Mouse (Mus musculus) forebrain, embryonic 15.5 days (tissue): Measurements from ENCODE around the gene Efcab14. TPM values are rescaled to one million over a fixed set of nuclear protein-coding genes. Genes with fewer than 3 reads are reported as not detected.

Experiments
- ATAC-seq: fragments of 200-750 bp; cut with Nextera tagmentation; replicated peaks from 2 replicates; pipeline ENCODE4 v1.8.0; 2017; ENCODE audit warnings: mild to moderate bottlenecking, moderate TSS enrichment, moderate library complexity
- H3K27ac ChIP-seq: fragments of 300-500 bp; sonication (generic); replicated peaks from 2 replicates; pipeline ENCODE4 v1.5.1; 2015; ENCODE audit warnings: mild to moderate bottlenecking, inconsistent platforms
- H3K27me3 ChIP-seq: fragments of 300-500 bp; sonication (generic); 2 replicates; pipeline ENCODE4 v1.6.1; 2015; ENCODE audit warnings: inconsistent platforms
- H3K36me3 ChIP-seq: fragments of 300-500 bp; sonication (generic); 2 replicates; pipeline ENCODE4 v1.6.1; 2015; ENCODE audit warnings: mild to moderate bottlenecking, inconsistent platforms
- H3K4me1 ChIP-seq: fragments of 300-500 bp; sonication (generic); 2 replicates; pipeline ENCODE4 v1.6.1; 2015; ENCODE audit warnings: inconsistent platforms
- H3K4me2 ChIP-seq: fragments of 300-500 bp; sonication (generic); replicated peaks from 2 replicates; pipeline ENCODE4 v1.6.1; 2015; ENCODE audit warnings: mild to moderate bottlenecking, inconsistent platforms
- H3K4me3 ChIP-seq: fragments of 300-500 bp; sonication (generic); 2 replicates; pipeline ENCODE4 v1.5.1; 2015; ENCODE audit warnings: mild to moderate bottlenecking, inconsistent platforms
- H3K9ac ChIP-seq: fragments of 300-500 bp; sonication (generic); replicated peaks from 2 replicates; pipeline ENCODE4 v1.6.1; 2015; ENCODE audit warnings: mild to moderate bottlenecking, inconsistent platforms
- H3K9me3 ChIP-seq: fragments of 300-500 bp; sonication (generic); 2 replicates; pipeline ENCODE4 v1.6.1; 2016; ENCODE audit warnings: inconsistent platforms
- WGBS: fragments of 180-500 bp; shearing (Covaris S2); methylation state at CpG from one replicate; pipeline ENCODE4 v1.1.7; 2015; ENCODE audit warnings: mixed read lengths; 5-methylcytosine and 5-hydroxymethylcytosine counted together
- polyA plus RNA-seq: library from polyadenylated mRNA; unstranded; fragments of >200 nt; fragmentation: Nextera tagmentation; extraction: Ambion mirVana; gene quantifications from 2 replicates; pipeline ENCODE4 v1.2.1, GENCODE M21; 2015

The Efcab14 gene
- polyA plus RNA-seq, 1 experiment from 2014 or later = 19.6 TPM

GRCm38 (mm10) chr4:115742658-115743057, 5.1 kb downstream of the Efcab14 start:
- H3K4me2 ChIP-seq = no peak overlapping the region
- H3K36me3 ChIP-seq = peaks cover 34% of the 10 kb centered on the region
- no peak overlapping the region for H3K9ac ChIP-seq
- ATAC-seq = no peak
- H3K27me3 ChIP-seq = no peaks in the 10 kb centered on the region
- no peak overlapping the region for H3K4me3 ChIP-seq
- no peak overlapping the region for H3K27ac ChIP-seq
- H3K9me3 ChIP-seq = no peaks in the 10 kb centered on the region
- peaks cover 19% of the 10 kb centered on the region for H3K4me1 ChIP-seq

DNA sequence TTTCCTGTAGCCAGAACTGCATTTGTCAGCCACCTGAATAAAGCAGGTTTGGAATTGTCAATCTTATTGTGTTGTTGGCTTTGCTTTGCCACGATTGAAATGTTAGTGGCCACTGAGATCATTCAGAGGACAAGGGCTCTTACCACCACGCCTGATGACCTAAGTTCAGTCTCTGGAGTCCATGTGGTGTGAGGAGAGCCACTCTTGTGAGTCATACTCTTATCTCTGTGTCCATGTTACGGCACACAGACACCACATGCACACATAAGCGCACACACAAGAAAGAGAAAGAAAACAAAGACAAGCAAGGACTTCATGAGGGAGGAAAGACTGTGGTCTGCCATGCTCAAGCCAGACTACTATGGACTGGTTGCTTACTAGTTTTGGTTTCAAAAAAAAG, 5.6 kb downstream of the Efcab14 start:
- Histone ChIP-seq H3K27ac (no peak overlapping the region), H3K4me3 (no peak overlapping the region), H3K27me3 (no peaks in the 10 kb centered on the region), H3K9ac (no peak overlapping the region), H3K4me1 (peaks cover 18% of the 10 kb centered on the region), H3K9me3 (no peaks in the 10 kb centered on the region), H3K36me3 (peaks cover 37% of the 10 kb centered on the region), H3K4me2 (no peak overlapping the region)
- no peak for ATAC-seq
- WGBS = 87% methylated on average over 4 of the region's 4 CpGs

DNA sequence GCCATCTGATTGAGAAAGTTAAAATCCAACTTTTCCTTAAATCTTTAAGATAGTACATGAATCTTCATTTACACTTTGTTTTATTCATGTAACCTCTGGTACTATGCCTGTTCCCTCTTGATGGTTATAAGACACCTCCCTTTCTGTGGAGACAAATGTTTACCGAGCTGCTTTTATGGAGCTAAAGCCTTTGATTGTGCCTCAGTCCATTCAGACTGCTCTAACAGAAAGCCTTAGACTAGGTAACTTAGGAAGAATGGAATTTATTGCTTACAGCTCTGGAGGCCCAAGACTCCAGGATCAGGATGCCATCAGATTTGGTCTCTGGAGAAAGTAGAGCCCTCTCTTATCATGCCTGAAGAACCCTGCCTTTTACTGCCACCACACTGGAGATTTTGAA, 10.6 kb downstream of the Efcab14 start:
- Histone ChIP-seq H3K9me3 (no peaks in the 10 kb centered on the region), H3K9ac (no peak overlapping the region), H3K4me1 (no peaks in the 10 kb centered on the region), H3K4me3 (no peak overlapping the region), H3K27ac (no peak overlapping the region), H3K36me3 (peaks cover 38% of the 10 kb centered on the region), H3K27me3 (no peaks in the 10 kb centered on the region), H3K4me2 (no peak overlapping the region)
- ATAC-seq = no peak
- 56% methylated on average over 1 of the region's 1 CpGs for WGBS

GRCm38 (mm10) chr4:115749336-115749735, 11.8 kb downstream of the Efcab14 start:
- Histone ChIP-seq H3K4me1 (no peaks in the 10 kb centered on the region), H3K4me3 (no peak overlapping the region), H3K9me3 (no peaks in the 10 kb centered on the region), H3K36me3 (peaks cover 44% of the 10 kb centered on the region), H3K27ac (no peak overlapping the region), H3K9ac (no peak overlapping the region), H3K4me2 (no peak overlapping the region), H3K27me3 (no peaks in the 10 kb centered on the region)
- no peak for ATAC-seq
- WGBS = 91% methylated on average over 1 of the region's 1 CpGs

DNA sequence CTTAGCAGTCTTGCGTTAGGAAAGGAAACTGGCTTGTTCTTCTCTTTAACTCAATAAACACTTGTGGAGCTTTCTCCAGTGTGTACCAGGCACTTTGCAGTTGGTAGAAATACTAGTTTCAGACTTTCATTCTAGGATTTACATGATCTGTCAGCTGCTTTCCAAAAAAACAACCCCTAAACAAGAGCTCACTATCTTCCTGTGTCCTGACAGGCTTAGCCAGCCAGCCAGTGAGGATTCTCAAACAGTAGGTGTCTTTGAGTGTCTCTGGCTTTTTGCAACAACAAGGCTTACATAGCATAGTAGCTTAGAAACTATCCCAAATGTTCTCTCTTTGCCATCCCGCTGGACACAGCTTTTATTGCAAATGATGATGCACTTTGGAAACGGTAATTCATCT, 16.6 kb downstream of the Efcab14 start:
- WGBS = 97% methylated on average over 3 of the region's 3 CpGs
- Histone ChIP-seq H3K27me3 (no peaks in the 10 kb centered on the region), H3K4me1 (no peaks in the 10 kb centered on the region), H3K4me2 (no peak overlapping the region), H3K27ac (no peak overlapping the region), H3K4me3 (no peak overlapping the region), H3K9ac (no peak overlapping the region), H3K36me3 (peaks cover 41% of the 10 kb centered on the region), H3K9me3 (no peaks in the 10 kb centered on the region)
- no peak for ATAC-seq

DNA sequence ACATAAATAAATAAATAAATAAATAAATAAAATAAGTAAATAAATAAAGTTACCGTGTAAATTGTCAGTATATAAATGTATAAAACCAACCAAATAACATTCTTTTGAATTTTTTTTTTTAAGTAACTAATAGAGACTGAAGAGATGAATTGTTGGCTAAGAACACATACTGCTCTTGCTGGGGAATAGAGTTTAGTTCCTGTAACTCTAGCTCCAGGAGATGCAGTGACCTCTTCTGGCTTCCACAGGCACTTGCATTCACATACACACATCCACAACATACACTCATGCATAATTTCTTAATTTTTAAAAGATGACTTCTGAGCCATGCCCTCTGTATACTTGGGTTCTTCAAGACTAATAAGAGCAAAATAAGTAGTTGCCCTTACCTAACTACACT, 17.3 kb downstream of the Efcab14 start:
- Histone ChIP-seq H3K4me1 (no peaks in the 10 kb centered on the region), H3K9me3 (no peaks in the 10 kb centered on the region), H3K9ac (no peak overlapping the region), H3K27me3 (no peaks in the 10 kb centered on the region), H3K27ac (no peak overlapping the region), H3K36me3 (peaks cover 41% of the 10 kb centered on the region), H3K4me3 (no peak overlapping the region), H3K4me2 (no peak overlapping the region)
- 98% methylated on average over 1 of the region's 1 CpGs for WGBS
- no peak for ATAC-seq

DNA sequence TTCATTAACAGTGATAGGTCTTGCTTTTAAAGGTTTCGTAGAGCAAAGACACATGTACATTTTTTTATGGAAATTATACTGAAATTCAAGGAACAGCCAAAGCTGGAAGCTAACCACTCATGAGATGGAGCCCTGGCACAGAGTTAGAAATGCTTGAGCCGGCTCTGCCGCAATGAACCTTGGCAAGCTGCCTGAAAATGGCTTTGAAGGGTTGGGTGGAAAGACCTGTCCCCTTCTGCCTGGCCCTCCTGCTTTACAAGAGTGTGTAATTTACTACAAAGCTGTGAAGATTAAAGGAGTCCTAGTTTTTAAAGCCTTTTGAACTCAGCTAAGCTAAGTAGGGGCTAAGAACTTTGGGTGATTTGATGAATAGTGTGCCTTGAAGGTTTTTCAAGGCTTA, 23.7 kb downstream of the Efcab14 start:
- Histone ChIP-seq H3K9me3 (no peaks in the 10 kb centered on the region), H3K4me3 (no peak overlapping the region), H3K27me3 (no peaks in the 10 kb centered on the region), H3K4me1 (no peaks in the 10 kb centered on the region), H3K36me3 (peaks cover 54% of the 10 kb centered on the region), H3K4me2 (no peak overlapping the region), H3K27ac (no peak overlapping the region), H3K9ac (no peak overlapping the region)
- ATAC-seq = no peak
- WGBS = 29% methylated on average over 3 of the region's 3 CpGs

- H3K27me3 ChIP-seq = no peaks in the 10 kb centered on the region
These were observed 27.0 kb downstream of the Efcab14 start for GRCm38 (mm10) chr4:115764581-115764980.

GRCm38 (mm10) chr4:115767647-115768467, 30.3 kb downstream of the Efcab14 start:
- no peaks in the 10 kb centered on the region for H3K4me1 ChIP-seq
- no peak for ATAC-seq
- no peak overlapping the region for H3K27ac ChIP-seq
- no peaks in the 10 kb centered on the region for H3K9me3 ChIP-seq
- no peak overlapping the region for H3K4me2 ChIP-seq
- 63% methylated on average over 11 of the region's 11 CpGs for WGBS
- no peak overlapping the region for H3K4me3 ChIP-seq
- peaks cover 49% of the 10 kb centered on the region for H3K36me3 ChIP-seq
- H3K9ac ChIP-seq = no peak overlapping the region
- no peaks in the 10 kb centered on the region for H3K27me3 ChIP-seq

More at GRCm38 (mm10) chr4:115764581-115764980, 27.0 kb downstream of the Efcab14 start:
- no peaks in the 10 kb centered on the region for H3K4me1 ChIP-seq
- no peak overlapping the region for H3K9ac ChIP-seq
- no peak overlapping the region for H3K27ac ChIP-seq
- 77% methylated on average over 11 of the region's 11 CpGs for WGBS
- no peaks in the 10 kb centered on the region for H3K9me3 ChIP-seq
- peaks cover 56% of the 10 kb centered on the region for H3K36me3 ChIP-seq
- H3K4me2 ChIP-seq = no peak overlapping the region
- no peak for ATAC-seq
- no peak overlapping the region for H3K4me3 ChIP-seq

GRCm38 (mm10) chr4:115775056-115775455, 37.5 kb downstream of the Efcab14 start:
- no peak overlapping the region for H3K4me3 ChIP-seq
- no peak for ATAC-seq
- no peak overlapping the region for H3K9ac ChIP-seq
- no peak overlapping the region for H3K4me2 ChIP-seq
- 86% methylated on average over 6 of the region's 6 CpGs for WGBS
- no peak overlapping the region for H3K27ac ChIP-seq
- H3K27me3 ChIP-seq = no peaks in the 10 kb centered on the region
- peaks cover 46% of the 10 kb centered on the region for H3K36me3 ChIP-seq
- H3K4me1 ChIP-seq = no peaks in the 10 kb centered on the region
- no peaks in the 10 kb centered on the region for H3K9me3 ChIP-seq

GRCm38 (mm10) chr4:115777627-115778026, 40.1 kb downstream of the Efcab14 start:
- Histone ChIP-seq H3K36me3 (peaks cover 33% of the 10 kb centered on the region), H3K9ac (no peak overlapping the region), H3K27me3 (no peaks in the 10 kb centered on the region), H3K9me3 (no peaks in the 10 kb centered on the region), H3K4me3 (no peak overlapping the region), H3K27ac (no peak overlapping the region), H3K4me1 (no peaks in the 10 kb centered on the region), H3K4me2 (no peak overlapping the region)
- WGBS = 93% methylated on average over 2 of the region's 2 CpGs
- no peak for ATAC-seq

GRCm38 (mm10) chr4:115780269-115780668, 42.7 kb downstream of the Efcab14 start:
- no peaks in the 10 kb centered on the region for H3K9me3 ChIP-seq
- H3K27ac ChIP-seq = no peak overlapping the region
- WGBS = 48% methylated on average over 6 of the region's 6 CpGs

DNA sequence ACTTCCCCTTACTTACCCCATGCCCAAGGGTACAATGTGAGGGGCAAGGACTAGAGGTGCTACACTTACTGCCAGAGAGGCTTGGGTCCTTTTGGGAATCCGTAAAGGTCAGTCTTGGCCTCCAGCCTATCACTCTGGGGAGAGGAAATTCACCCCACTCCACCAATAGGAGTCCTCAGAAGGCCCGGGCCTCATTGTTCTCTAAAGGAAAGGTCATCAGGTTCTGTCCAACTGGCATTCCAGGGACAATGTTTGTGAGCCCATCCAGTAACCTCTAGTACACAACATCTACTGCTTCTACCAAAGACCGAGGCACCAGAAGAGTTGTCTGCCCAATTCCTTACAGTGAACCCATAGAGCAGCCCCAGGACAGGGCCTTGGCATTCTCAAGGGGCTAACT, 43.4 kb downstream of the Efcab14 start, which contains the start of gene Tex38:
Gene Tex38, minus strand, starts transcription at position 101 of the 400 bp plus-strand sequence.
- Histone ChIP-seq H3K4me3 (no peak within 1 kb of the TSS), H3K4me1 (peaks cover 15% of the 10 kb centered on the region), H3K27ac (no peak within 1 kb of the TSS), H3K27me3 (no peaks in the 10 kb centered on the region), H3K9ac (no peak within 1 kb of the TSS), H3K4me2 (no peak within 1 kb of the TSS), H3K9me3 (no peaks in the 10 kb centered on the region), H3K36me3 (peaks cover 12% of the 10 kb centered on the region; the same call in 1 of the 2 replicates)
- ATAC-seq = no peak
- 78% methylated on average over 3 of the region's 3 CpGs for WGBS

More at GRCm38 (mm10) chr4:115780269-115780668, 42.7 kb downstream of the Efcab14 start:
- no peak overlapping the region for H3K4me2 ChIP-seq
- ATAC-seq = no peak
- no peak overlapping the region for H3K9ac ChIP-seq
- peaks cover 13% of the 10 kb centered on the region; the same call in 1 of the 2 replicates for H3K36me3 ChIP-seq
- no peak overlapping the region for H3K4me3 ChIP-seq
- H3K27me3 ChIP-seq = no peaks in the 10 kb centered on the region
- H3K4me1 ChIP-seq = peaks cover 9% of the 10 kb centered on the region
